Mouse (Mus musculus) stomach, adult 2 months (tissue): ENCODE measurements around the gene Lman2. TPM values are rescaled to one million over a fixed set of nuclear protein-coding genes. Genes with fewer than 3 reads are reported as not detected.

ENCODE experiments used
- polyA plus RNA-seq: library from polyadenylated mRNA; depleted of rRNA; stranded (reverse); fragments of >200 nt; gene quantifications from 2 replicates; pipeline ENCODE4 v1.2.3, GENCODE M21; 2012; rRNA removed

Gene Lman2
- 39.7 and 43.4 TPM in 2 replicates for polyA plus RNA-seq

GRCm38 (mm10) chr13:55362453-55363060 lies at the start of gene Lman2:
Lman2 (minus strand) TSS chr13:55362783.

GRCm38 (mm10) chr13:55398088-55398487 lies 35.5 kb upstream of the Lman2 start, which contains the start of gene Slc34a1:
Slc34a1 (plus strand) TSS chr13:55398187.

GRCm38 (mm10) chr13:55369531-55370114 lies 7.0 kb upstream of the Lman2 start, which contains the start of gene Rgs14:
Rgs14 (plus strand) TSS chr13:55369732.

GRCm38 (mm10) chr13:55329683-55330566 lies 32.7 kb downstream of the Lman2 start, which contains the start of gene Mxd3:
Mxd3 (minus strand) TSS chr13:55329823.

GRCm38 (mm10) chr13:55321434-55322129 lies 41.0 kb downstream of the Lman2 start, which contains the start of gene Rab24:
Rab24 (minus strand) TSS chr13:55321946.

GRCm38 (mm10) chr13:55319931-55320533 lies 42.6 kb downstream of the Lman2 start, which contains the start of gene Prelid1:
Prelid1 (plus strand) TSS chr13:55320500.

Other genes starting within 250 kb of the Lman2 start
- gene Gm17617, start 229.2 kb downstream of the Lman2 start, polyA plus RNA-seq = not detected in 2 replicates
- gene Fgfr4, start 210.1 kb downstream of the Lman2 start, polyA plus RNA-seq = 1.4 and 2.0 TPM in 2 replicates
- gene Nsd1, start 153.0 kb downstream of the Lman2 start, polyA plus RNA-seq = 2.2 and 4.8 TPM in 2 replicates
- gene Prelid1, start 42.3 kb downstream of the Lman2 start, polyA plus RNA-seq = 289 and 320 TPM in 2 replicates
- gene Rab24, start 40.8 kb downstream of the Lman2 start, polyA plus RNA-seq = 34.2 and 43.9 TPM in 2 replicates
- gene Mxd3, start 33.0 kb downstream of the Lman2 start, polyA plus RNA-seq = 5.1 and 5.3 TPM in 2 replicates
- 0.81 and 1.3 TPM in 2 replicates for gene Rgs14, start 6.9 kb upstream of the Lman2 start, polyA plus RNA-seq
- gene Slc34a1, start 35.4 kb upstream of the Lman2 start, polyA plus RNA-seq = 0.05 and 0.14 TPM in 2 replicates
- not detected in 2 replicates for gene Pfn3, start 52.4 kb upstream of the Lman2 start, polyA plus RNA-seq
- 0.70 TPM in 1 of 2 replicates, not detected in the other for gene F12, start 64.0 kb upstream of the Lman2 start, polyA plus RNA-seq
- 22.8 and 30.1 TPM in 2 replicates for gene Grk6, start 82.3 kb upstream of the Lman2 start, polyA plus RNA-seq
- 7.2 and 14.2 TPM in 2 replicates for gene Prr7, start 101.5 kb upstream of the Lman2 start, polyA plus RNA-seq
- 25.3 and 45.7 TPM in 2 replicates for gene Dbn1, start 125.3 kb upstream of the Lman2 start, polyA plus RNA-seq
- 151 and 166 TPM in 2 replicates for gene Pdlim7, start 150.9 kb upstream of the Lman2 start, polyA plus RNA-seq
- 4.9 and 8.1 TPM in 2 replicates for gene Dok3, start 166.5 kb upstream of the Lman2 start, polyA plus RNA-seq
- 17.7 and 18.4 TPM in 2 replicates for gene Ddx41, start 173.9 kb upstream of the Lman2 start, polyA plus RNA-seq
- 42.6 and 47.6 TPM in 2 replicates for gene Fam193b, start 208.3 kb upstream of the Lman2 start, polyA plus RNA-seq
- gene Tmed9, start 210.9 kb upstream of the Lman2 start, polyA plus RNA-seq = 35.1 and 36.6 TPM in 2 replicates
- gene B4galt7, start 237.1 kb upstream of the Lman2 start, polyA plus RNA-seq = 8.4 and 8.8 TPM in 2 replicates